Mouse (Mus musculus) NIH3T3 (cell line): ENCODE results near the gene Syn3.

Experiments
- DNase-seq: peaks from one replicate; pipeline ENCODE4 v3.0.0-alpha.2; 2012; ENCODE audit warnings: low read depth

The Syn3 gene

GRCm38 (mm10) chr10:86100281-86100851 is 398.3 kb downstream of the Syn3 start:
- DNase-seq: peak; percentile 99

GRCm38 (mm10) chr10:86098363-86098762 is 400.3 kb downstream of the Syn3 start:
- DNase-seq: no peak

- no peak for DNase-seq
Observed at GRCm38 (mm10) chr10:86093109-86094035, 405.3 kb downstream of the Syn3 start.

- peak; percentile 29 for DNase-seq
Observed at GRCm38 (mm10) chr10:86091919-86092318, 406.8 kb downstream of the Syn3 start.

- DNase-seq: no peak
Observed at GRCm38 (mm10) chr10:86079921-86080320, 418.8 kb downstream of the Syn3 start.

GRCm38 (mm10) chr10:86078761-86079160 is 419.9 kb downstream of the Syn3 start:
- no peak for DNase-seq

- no peak for DNase-seq
Observed at GRCm38 (mm10) chr10:86077272-86077671, 421.4 kb downstream of the Syn3 start.

- peak; percentile 54 for DNase-seq
Observed at GRCm38 (mm10) chr10:86074971-86075711, 423.6 kb downstream of the Syn3 start.

GRCm38 (mm10) chr10:86074134-86074533 is 424.6 kb downstream of the Syn3 start:
- DNase-seq: no peak

GRCm38 (mm10) chr10:86070751-86071150 is 427.9 kb downstream of the Syn3 start:
- no peak for DNase-seq

- DNase-seq: no peak
Observed at GRCm38 (mm10) chr10:86069341-86069740, 429.4 kb downstream of the Syn3 start.

- DNase-seq: peak; percentile 39
Observed at GRCm38 (mm10) chr10:86067911-86068310, 430.8 kb downstream of the Syn3 start.

GRCm38 (mm10) chr10:86066651-86067050 is 432.0 kb downstream of the Syn3 start:
- DNase-seq: no peak

GRCm38 (mm10) chr10:86065661-86066060 is 433.0 kb downstream of the Syn3 start:
- no peak for DNase-seq

GRCm38 (mm10) chr10:86064937-86065336 is 433.8 kb downstream of the Syn3 start:
- DNase-seq: peak; percentile 97

GRCm38 (mm10) chr10:86063018-86063384 is 435.7 kb downstream of the Syn3 start:
- no peak for DNase-seq

GRCm38 (mm10) chr10:86062261-86063017 is 436.3 kb downstream of the Syn3 start:
- no peak for DNase-seq

GRCm38 (mm10) chr10:86060267-86060666 is 438.4 kb downstream of the Syn3 start:
- DNase-seq: no peak

GRCm38 (mm10) chr10:86057712-86058111 is 441.0 kb downstream of the Syn3 start:
- no peak for DNase-seq

- DNase-seq: no peak
Observed at GRCm38 (mm10) chr10:86057286-86057685, 441.4 kb downstream of the Syn3 start.

GRCm38 (mm10) chr10:86056297-86056903 is 442.3 kb downstream of the Syn3 start:
- DNase-seq: no peak
